Mouse (Mus musculus) erythroblast, embryonic 14.5 days (primary cell): ENCODE results near the gene Zfp286.

Experiments
- GATA1 ChIP-seq: IDR thresholded peaks from 2 replicates; pipeline ENCODE4 v1.6.1; 2012; ENCODE audit warnings: low read length, inconsistent platforms, mixed read lengths
- TAL1 ChIP-seq: IDR thresholded peaks from 3 replicates; pipeline ENCODE4 v1.6.1; 2012; ENCODE audit warnings: low read length, inconsistent platforms, mixed read lengths

GRCm38 (mm10) chr11:62747227-62747626 is 42.0 kb downstream of the Zfp286 start:
- no peak for TF ChIP-seq GATA1
- no peak for TF ChIP-seq TAL1
